Mouse (Mus musculus) spleen, embryonic (tissue): Measurements from ENCODE around the gene Gas2l1.
"Not testable (repeated sequence)": the region's sequence is repeated elsewhere in the genome, so short reads cannot be mapped to it uniquely, and the experiment has no call there.

Experiments
- CTCF ChIA-PET: fragments of 350-600 bp; sonication (Branson Sonifier 250); formaldehyde crosslinking; loops from one replicate; lab custom pipeline; 2022; lab: Charles Lee

The Gas2l1 gene

DNA sequence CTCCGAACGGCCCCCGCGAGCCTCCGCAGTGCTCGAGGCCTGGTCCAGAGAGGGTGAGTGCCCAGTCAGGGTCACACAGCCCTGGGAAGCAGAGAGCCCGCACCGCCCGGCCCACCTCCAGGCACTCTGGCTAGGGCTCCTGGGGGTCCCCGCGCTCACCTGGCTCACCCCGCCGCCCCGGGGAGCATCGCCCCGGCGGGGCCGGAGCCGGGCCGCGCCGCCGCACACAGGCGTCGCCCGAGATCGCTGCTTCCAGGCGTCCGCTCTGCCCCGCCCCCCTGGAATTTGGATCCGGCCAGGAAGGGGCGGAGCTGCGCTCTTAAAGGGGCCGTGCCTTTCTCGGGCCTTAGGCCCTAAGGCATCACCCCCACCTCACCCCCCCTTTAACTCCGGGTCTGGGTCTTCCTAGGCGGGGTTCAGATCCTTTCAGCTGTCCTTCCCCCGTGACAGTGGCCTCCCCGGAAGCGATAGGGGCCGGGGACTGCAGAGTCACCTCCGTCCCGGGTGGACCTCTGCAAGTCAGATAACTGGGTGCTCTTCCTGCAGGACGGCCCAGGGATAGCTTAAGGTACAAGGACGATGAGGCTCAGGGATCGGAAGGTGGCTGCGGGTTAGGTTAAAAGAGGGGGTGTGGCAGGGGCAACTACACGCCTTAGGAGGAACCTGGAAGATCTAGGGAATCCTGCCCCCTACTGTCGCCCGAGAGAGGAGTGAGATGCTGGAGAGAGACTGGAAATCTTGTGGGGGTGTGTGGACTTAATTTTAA lies at the start of gene Gas2l1:
TSS of gene Gas2l1 (minus strand) at position 272 of the 766 bp plus-strand sequence.
- CTCF ChIA-PET: interaction anchor here (1.0 kb wide), 1 partner anchor 92 kb away, joined by 4 read pairs; no protein-coding TSS in a partner anchor

DNA sequence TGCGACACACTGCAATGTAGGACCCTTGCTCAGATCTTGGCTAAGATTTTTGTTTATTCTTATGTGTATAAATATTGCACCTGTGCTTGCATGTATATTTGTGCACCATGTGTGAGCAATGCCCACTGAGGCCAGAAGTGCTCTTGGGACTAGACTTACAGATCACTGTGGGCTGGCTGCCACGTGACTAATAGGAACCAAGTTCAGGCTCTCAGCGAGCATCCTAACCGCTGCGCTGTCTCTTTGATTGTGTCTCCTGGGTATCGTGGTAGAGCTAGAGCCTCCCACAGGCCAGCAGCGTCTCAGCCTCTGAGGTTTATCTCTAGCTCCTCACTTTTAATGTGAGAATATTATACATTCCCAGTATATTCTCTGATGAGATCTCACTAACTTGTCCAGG lies 48.5 kb upstream of the Gas2l1 start:
- CTCF ChIA-PET: interaction anchor here (0.7 kb wide), 1 partner anchor 15 kb away, joined by 9 read pairs; the partner anchor contains the start of genes Ewsr1 and Rhbdd3

DNA sequence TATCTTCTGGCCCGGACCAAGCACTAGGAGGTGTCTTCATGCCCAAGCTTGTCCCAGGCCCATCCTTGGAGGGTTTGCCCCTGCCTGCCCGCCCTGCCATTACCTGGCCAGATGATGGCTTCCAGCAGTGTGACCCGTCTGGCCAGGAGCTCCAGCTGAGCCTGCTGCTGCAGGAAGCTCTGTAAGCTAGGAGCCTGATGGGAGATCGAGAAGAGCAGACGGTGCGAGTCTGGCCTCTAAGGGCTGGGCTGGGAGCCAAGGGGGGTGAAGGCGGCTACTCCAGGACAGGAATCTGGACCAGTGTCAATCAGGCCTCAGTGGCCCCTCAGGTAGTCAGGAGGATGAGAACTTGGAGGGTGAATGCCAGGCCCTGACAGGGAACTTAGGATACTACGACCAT lies 44.3 kb upstream of the Gas2l1 start:
- CTCF ChIA-PET: interaction anchor here (0.6 kb wide), 1 partner anchor 95 kb away, joined by 4 read pairs; no protein-coding TSS in a partner anchor

DNA sequence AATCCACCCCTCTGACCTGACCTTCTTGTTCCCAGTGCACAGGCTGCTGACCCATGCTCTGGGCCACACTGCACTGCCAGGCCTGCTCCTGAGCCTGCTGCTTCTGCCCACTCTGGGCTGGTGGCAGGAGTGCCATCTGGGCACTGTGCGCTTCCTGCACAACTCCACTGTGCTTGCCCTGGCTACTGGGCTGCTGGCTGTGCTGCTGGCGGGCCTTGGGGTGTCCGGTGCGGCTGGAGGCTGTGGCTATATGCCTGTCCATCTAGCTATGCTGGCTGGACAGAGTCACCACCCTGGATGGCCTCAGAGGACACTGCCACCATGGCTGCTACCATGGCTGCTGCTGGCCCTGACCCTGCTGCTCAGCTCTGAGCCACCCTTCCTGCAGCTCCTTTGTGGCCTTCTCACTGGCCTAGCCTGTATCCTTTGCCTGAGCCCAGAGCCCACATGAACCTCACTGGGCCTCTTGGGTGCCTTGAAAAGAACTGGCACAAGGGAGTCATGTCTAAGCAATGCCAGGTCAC lies 38.9 kb upstream of the Gas2l1 start:
- CTCF ChIA-PET: no interaction called here

DNA sequence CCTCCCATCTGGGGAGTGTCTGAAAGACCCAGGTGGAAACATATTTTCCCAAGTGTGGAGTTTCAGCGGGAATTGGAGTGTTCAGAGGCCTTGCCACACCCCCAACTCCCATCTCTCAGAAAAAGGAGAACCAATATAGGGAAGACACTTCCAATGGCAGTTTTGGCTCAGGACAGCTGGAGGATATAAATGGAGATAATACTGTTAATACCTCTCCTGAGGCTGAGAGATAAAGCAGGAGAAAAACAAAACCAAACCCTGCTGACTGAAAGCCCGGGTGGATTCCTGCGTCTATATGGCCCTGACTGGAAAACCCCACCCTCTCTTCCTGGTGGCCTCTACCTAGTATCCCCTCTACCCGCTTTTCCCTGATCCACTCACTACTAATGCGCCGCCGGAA lies 37.3 kb upstream of the Gas2l1 start:
- CTCF ChIA-PET: no interaction called here

DNA sequence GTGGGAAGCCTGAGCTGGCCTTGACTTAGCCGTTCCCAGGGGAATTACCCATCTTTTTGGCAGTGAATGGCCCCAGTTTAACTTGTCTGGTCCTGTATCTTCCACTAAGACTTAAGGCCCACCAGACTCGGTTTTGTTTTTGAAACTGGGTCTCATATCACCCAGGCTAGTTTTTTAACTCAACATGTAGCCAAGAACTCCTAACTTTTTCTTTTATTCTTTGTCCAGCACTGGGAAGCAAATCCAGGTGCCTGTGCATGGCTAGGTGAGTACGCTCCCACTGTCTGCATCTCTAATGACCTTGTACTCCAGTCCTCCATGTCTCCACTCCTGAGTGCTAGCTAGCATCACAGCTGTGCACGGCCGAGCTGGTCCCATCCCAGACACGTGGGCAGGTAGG lies 36.5 kb upstream of the Gas2l1 start:
- CTCF ChIA-PET: no interaction called here

DNA sequence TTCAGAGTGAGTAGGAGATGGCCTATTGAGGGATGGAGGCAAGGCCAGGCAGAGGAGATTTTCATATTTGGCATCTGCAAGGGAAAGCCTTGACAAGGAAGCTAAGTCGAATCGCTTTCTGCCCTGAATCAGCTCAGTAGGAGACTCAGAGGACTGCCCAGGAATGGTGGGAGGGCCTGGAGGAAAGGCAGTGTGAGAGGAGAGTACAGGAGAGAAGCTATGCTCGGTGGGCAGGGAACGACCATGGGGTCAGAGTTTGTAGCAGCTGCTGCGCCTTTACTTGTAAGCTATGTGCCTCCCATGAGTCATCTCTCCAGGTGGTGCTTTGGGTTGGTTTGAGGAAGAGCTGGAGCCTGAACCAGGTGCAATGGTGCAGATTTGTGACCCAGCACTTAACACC lies 35.7 kb upstream of the Gas2l1 start:
- CTCF ChIA-PET: interaction anchor here (0.6 to 0.9 kb wide), 2 partner anchors 128 to 1427 kb away, joined by 3 to 4 read pairs; no protein-coding TSS in a partner anchor

DNA sequence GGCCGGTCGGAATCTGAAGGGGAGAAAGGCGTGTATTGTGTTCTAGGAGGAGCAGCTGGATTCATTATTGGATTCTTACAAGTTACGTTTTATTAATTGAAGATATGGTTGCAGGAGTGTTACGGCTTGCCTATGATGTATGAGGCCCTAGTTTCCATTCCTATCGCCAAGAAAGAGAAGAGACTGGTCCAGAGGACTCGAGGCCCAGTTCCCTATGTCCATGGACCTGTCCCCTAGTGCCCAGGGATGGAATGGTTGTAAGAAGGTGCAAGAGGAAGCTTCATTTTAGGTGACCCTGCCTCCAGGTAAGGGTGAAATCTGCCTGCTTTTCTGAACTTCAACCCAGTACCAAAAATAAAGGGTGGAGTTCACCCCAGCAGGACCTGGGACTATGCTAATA lies 35.2 kb upstream of the Gas2l1 start:
- CTCF ChIA-PET: interaction anchor here (0.6 to 0.9 kb wide), 6 partner anchors 14 to 1427 kb away, joined by 3 to 15 read pairs (median 4); no protein-coding TSS in a partner anchor

DNA sequence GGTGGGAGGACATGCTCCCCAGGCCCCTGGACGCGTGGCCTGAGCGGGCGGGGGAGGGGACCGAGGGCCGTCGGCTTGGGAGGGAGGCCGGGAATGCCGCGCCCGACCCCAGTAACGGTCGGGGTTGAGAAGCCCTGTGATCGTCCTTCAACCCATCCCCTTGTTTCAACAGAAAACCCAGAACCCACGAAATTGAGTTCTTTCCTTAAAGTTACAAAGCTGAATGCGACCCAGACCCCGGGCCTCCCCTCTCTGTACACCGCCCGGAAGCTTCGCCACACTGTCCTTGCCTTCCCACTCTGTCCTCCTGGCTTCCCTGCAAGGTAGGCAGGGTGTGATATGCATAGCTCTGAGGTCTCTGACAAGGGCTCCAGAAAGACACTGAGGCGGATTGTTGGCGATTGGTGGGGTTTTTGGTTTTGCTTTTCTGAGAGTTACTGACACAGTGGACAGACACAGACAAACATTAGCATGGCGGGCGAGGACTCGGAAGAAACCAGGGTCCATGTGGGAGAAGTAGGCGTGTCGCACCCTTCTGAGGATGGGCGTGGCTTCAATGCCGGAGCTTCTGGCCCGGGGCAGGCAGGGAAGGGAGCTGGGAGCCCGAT lies 34.6 kb upstream of the Gas2l1 start:
- CTCF ChIA-PET: interaction anchor here (0.6 to 0.9 kb wide), 6 partner anchors 15 to 882 kb away, joined by 3 to 15 read pairs (median 4); no protein-coding TSS in a partner anchor

DNA sequence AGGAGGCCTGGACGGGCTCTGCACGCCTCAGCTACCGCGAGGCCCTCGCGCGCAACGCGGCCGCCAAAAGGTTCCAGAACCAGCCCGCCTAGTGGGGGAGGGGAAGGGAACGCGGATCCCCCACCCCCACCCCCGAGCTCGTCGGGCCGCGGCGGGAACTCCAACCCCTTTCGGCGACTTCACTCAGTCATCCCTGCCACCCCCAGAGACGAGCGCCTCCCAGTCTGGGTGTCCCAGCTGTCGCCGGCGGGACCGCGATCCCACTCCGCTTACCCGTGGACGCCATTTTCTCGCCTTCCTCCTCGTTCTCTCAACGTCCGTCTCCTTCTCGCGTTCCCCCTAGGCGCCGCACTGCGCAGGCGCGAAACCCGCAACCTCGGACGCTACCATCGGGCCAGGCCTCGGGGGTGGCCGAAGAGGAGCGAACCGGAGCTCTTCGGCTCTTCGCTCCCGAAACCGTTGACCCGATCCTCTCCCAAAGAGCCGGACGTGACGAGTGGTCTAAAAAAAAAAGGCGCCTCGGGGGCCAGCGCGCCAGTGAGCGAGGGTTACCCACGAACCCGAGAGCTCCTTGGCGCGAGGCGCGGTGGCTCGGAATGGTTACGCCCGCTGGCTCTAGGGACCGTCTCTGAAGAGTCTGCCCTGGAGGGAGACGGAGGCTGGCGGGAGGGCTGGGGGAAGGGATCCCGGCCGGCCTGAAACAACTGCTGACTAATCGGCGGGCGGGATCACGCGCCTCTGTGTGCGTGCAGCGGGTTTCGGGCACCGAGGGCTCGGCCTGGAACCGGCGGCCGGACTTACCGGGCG lies 33.8 kb upstream of the Gas2l1 start, which contains the start of the genes Rhbdd3 and Ewsr1:
TSS of gene Rhbdd3 (plus strand) at position 191 of the 807 bp plus-strand sequence.
TSS of gene Ewsr1 (minus strand) at position 531 of the 807 bp plus-strand sequence.
- CTCF ChIA-PET: interaction anchor here (0.6 to 0.9 kb wide), 6 partner anchors 12 to 111 kb away, joined by 3 to 9 read pairs (median 4); no protein-coding TSS in a partner anchor

DNA sequence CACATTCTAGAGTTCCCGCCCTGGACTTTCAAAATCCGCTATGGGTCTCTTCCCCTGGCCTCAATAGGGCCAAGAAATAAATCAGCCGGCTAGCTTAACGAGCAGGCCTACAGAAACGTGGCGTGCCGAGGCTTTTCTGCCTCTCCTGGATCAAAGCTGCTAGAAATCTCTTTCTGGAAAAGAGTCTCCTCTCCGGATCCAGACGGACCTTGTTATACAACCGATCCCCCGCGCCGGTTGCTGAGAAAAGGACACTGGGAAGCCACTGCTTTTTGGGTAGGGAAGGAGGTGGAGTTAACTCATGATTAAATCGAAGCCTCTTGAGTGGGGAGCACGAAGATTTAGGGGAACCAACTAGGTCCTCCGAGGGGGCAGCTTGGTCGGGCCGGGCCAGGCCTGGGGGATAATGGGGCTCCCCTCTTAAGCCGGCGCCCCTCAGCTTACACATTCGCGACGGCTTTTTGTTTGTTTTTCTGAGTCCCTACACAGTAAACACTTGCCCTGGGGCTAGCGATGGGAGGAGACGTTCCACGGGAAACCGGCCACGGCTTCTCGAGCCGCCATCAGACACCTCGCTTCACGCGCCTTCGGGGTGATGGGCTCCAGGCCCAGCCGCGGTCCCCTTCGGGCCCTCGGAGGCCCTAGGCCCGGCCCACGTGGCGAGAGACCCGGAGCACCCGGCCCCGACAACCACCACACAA lies 33.1 kb upstream of the Gas2l1 start:
- CTCF ChIA-PET: interaction anchor here (0.7 to 0.9 kb wide), 2 partner anchors 13 to 412 kb away, joined by 3 to 4 read pairs; no protein-coding TSS in a partner anchor

DNA sequence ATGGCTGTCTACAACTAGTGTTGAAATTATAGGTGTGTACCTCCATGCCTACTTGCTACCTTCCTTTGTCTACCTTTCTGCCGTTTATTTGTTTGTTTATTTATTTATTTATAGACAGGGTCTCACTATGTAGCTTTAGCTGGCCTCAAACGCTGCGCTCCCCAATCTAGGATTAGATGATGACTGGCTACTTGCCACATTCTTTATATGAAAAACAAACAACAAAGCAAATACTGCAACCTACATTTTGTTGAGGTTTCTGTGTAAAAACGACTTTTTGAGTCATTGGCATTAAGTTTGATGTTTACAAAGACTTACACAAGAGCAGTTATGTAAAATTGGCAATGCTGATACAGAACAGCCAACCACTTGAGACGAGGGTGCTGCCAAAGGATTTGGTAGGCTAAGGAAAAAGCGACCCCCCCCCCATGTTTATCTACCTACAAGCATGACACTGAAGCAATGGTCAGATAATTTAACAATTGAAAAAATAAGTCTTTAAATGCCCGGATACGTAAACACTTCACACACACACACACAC lies 31.4 kb upstream of the Gas2l1 start:
- CTCF ChIA-PET: no interaction called here

DNA sequence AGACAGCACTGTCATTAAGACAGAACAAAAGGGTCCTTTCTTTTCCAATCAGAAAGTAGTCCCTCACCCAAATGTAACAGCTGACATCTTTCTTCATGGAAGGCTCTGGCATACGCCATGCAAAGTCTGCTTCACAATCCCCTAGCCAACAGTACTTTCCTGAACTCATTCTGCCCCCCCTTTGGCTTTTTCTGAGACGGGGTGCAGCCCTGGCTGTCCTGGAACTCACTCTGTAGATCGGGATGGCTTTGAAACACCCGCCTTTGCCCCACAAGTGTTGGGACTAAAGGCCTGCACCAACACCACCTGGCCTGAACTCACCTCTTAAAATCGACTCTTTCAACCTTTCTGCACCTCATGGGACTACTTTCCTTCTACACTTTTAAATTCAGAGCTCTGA lies 30.8 kb upstream of the Gas2l1 start:
- CTCF ChIA-PET: no interaction called here

DNA sequence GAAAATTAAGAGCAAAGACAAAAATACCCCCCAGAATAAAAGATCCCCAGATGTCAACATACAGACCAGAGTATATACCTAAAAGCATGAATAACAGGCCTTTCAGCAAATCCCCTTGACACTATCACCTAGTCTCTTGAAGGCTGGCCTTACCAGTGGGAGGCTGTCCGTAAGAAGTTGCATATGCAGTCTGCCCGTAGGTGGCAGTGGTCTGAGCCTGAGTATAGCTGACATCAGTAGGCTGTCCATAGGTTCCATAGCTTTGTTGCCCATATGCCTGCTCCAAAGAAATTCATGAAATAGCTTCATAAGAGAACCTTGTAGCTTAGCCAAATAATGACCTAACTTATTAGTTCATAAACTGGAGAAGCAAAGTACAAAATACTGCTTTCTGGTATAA lies 26.6 kb upstream of the Gas2l1 start:
- CTCF ChIA-PET: no interaction called here

DNA sequence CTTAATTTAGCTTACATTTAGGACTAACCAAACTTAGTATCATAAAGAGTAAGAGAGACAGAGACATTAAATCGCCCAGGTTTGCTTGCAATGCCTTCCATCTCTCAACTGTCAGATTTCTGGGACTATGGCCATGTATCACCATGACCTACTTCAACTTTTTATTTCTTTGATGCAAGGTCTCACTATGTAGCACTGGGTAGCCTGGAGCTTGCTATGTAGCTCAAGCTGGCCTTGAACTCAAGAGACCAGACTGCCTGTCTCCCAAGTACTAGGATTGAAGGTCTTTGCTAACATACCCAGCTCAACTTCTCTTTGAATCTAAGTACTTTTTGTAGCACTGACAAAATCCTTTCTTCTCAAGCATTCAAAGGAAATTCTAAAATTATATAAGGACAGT lies 24.0 kb upstream of the Gas2l1 start:
- CTCF ChIA-PET: no interaction called here

DNA sequence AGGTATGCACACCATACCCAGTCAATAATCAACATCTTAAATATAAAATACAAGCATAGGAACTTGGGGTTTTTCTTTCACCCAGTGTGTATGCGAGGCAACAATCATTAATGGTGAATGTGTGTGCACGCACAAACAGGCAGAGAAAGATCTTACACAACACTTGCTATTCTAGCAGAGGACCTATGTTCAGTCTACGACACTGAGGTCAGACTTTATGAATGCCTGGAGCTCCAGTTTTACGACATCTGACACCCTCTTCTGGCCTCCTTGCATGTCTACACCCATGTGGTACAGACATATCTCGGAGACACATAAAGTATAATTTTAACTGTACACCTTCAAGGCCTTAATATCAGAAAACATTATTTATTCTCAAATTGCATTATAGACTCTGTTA lies 11.7 kb upstream of the Gas2l1 start:
- CTCF ChIA-PET: not testable (repeated sequence)

DNA sequence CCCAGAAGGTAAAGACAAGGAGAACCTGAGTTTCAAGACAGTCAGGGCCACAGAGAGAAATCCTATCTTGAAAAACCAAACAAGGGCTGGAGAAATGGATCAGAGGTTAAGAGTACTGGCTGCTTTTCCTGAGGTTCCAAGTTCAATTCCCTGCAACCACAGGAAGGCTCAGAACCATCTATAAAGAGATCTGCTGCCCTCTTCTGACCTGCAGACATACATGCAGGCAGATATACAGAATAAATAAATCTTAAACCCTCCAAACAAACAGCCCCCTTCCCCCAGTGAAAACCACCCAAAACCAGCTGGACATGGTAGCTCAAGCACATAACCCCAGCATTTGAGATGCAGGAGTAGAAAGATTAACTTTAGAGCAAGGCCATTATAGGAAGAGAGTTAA lies 10.6 kb upstream of the Gas2l1 start:
- CTCF ChIA-PET: interaction anchor here (0.7 kb wide), 1 partner anchor 15 kb away, joined by 5 read pairs; no protein-coding TSS in a partner anchor

DNA sequence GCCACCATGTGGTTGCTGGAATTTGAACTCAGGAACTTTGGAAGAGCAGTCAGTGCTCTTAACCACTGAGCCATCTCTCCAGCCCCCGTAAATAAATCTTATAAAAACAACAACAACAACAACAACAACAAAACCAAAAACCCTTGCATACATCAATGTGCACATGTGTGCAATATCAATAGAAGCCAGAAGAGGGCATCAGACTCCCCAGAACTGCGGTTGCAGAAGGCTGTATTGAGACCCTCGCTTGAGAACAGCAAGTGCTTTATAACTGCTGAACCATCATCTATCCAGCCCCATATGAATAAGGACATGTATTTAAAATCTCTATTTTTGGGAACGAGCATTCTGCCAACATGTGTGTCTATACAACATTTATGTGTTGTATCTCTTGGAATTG lies 9.8 kb upstream of the Gas2l1 start:
- CTCF ChIA-PET: interaction anchor here (0.6 to 0.8 kb wide), 2 partner anchors 47 to 465 kb away, joined by 5 to 17 read pairs; no protein-coding TSS in a partner anchor

DNA sequence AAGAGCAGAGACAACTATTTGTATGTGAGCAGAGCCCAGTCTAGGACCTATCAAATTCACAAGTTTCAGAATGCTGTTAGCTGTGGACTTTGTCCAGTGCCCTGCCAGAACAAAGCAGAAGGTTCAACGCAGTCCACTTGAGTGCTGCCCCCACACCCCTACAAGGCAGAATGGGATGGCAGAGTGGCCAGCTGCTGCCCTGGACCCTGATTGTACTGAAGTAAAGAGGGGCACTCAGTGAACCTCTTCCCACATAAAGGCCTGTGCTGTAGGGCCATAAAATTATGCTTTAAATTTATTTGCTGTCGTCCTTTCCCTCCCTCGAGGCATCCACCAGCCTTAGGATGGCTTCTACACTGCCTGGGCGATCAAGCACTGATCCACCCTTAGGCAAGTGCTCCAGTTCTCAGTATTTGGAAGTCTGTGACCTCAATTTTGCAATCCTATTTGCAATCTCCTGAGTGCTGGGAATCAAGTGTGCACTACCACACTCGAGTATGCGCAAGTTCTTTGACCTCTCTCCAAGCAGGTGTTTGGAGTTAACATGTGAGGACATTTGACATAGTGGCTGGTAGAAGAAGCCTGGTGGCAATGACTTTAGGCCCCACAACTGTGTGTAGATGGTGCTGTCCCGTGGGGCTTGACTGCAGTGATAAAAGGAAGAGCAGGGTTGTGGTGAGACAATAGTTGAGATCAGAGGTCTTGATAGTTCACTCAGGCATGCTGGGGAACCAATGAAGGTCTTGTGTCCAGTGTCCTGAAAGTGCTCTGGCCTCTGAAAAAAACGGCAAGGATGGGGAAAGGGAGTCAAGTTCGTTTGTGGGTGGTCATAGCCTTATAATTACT lies 3.2 kb upstream of the Gas2l1 start:
- CTCF ChIA-PET: no interaction called here
